20 mouse cellular contexts compared by ENCODE assay signal in genomic region chr2:164899723-164900459, GRCm38 (mm10). TPM values are rescaled to one million over a fixed set of nuclear protein-coding genes. Genes with fewer than 3 reads are reported as not detected.
A peak's percentile ranks its signal among the peaks of the same experiment; 100 is the strongest.
DNase-seq lines count a peak whose midpoint lies in the region; ATAC-seq lines count a peak whose summit lies in the region.
"Had no signal": no experiment of that assay in that cellular context is flagged by ENCODE, and none has a peak within 500 bp of the region (broad histone marks: within the 10 kb centered on the region; RNA-seq: fewer than 3 reads in every experiment).

No protein-coding gene starts in this region.

- H3K9me3 ChIP-seq in heart, embryonic 11.5 days (replicated peaks; ENCODE audit: control insufficient read depth, low read length) = no peaks in the 10 kb centered on the region
- H3K9me3 ChIP-seq in heart, embryonic 10.5 days = no peaks in the 10 kb centered on the region
- H3K9me3 ChIP-seq: hindbrain, embryonic 15.5 days; midbrain, embryonic 12.5 days; neural tube, embryonic 13.5 days had no signal

- no peaks in the 10 kb centered on the region for H3K27me3 ChIP-seq in heart, embryonic 11.5 days (ENCODE audit: control insufficient read depth, insufficient read depth, low read length)
- H3K27me3 ChIP-seq in heart, embryonic 10.5 days (ENCODE audit: insufficient read depth, poor library complexity, severe bottlenecking) = no peaks in the 10 kb centered on the region
- H3K27me3 ChIP-seq: heart, embryonic 12.5 days; hindbrain, embryonic 15.5 days; midbrain, embryonic 12.5 days; neural tube, embryonic 13.5 days had no signal

- H3K27ac ChIP-seq in heart, embryonic 11.5 days (ENCODE audit: low read depth, low read length) = no peak overlapping the region
- H3K27ac ChIP-seq in heart, embryonic 10.5 days = no peak overlapping the region
- H3K27ac ChIP-seq: hindbrain, embryonic 15.5 days; kidney, postnatal 0 days; midbrain, embryonic 12.5 days; neural tube, embryonic 13.5 days had no signal

- no peak for DNase-seq in heart, embryonic 10.5 days (ENCODE audit: low spot score)
- peak; percentile 61 for DNase-seq in thymus, postnatal 0 days (ENCODE audit: low spot score)
- DNase-seq in thymus, postnatal 10 days (ENCODE audit: low spot score in 2 of 2) = no peak
- no peak for DNase-seq in urinary bladder, postnatal 10 days (ENCODE audit: low spot score)
- DNase-seq in right cerebral cortex, postnatal 4 days = no peak
- DNase-seq: adrenal gland, postnatal 10 days; cerebellum, postnatal 10 days; heart, postnatal 4 days; lung, embryonic 14.5 days; lung, postnatal 4 days; right cerebral cortex, adult 18-20 months had no signal

- peaks cover 55% of the 10 kb centered on the region for H3K36me3 ChIP-seq in heart, embryonic 11.5 days (ENCODE audit: control insufficient read depth, insufficient read depth, low read length)
- H3K36me3 ChIP-seq in heart, embryonic 10.5 days = peaks cover 100% of the 10 kb centered on the region

- no peaks in the 10 kb centered on the region for H3K4me1 ChIP-seq in heart, embryonic 11.5 days (ENCODE audit: control insufficient read depth, insufficient read depth, low read length)
- no peaks in the 10 kb centered on the region for H3K4me1 ChIP-seq in heart, embryonic 10.5 days
- H3K4me1 ChIP-seq: heart, embryonic 12.5 days; hindbrain, embryonic 15.5 days; midbrain, embryonic 12.5 days; neural tube, embryonic 13.5 days had no signal

- WGBS in heart, embryonic 11.5 days (ENCODE audit: insufficient replicate concordance) = 90% methylated on average over 16 of the region's 16 CpGs
- 94% methylated on average over 16 of the region's 16 CpGs for WGBS in heart, embryonic 10.5 days

- ATAC-seq in heart, embryonic 11.5 days (replicated peaks; ENCODE audit: insufficient number of reproducible peaks, low FRiP score, low TSS enrichment) = no peak
- ATAC-seq in megakaryocyte, adult 5-6 weeks (ENCODE audit: poor library complexity, severe bottlenecking) = peak; percentile 55
- ATAC-seq in megakaryocyte progenitor cell, adult 5-6 weeks (replicated peaks; ENCODE audit: poor library complexity) = no peak
- ATAC-seq: intestine, postnatal 0 days had no signal

- 0 out of 2 replicates have a peak overlapping the region, but pooled peaks have one; percentile 10 for H3K9ac ChIP-seq in heart, embryonic 11.5 days (ENCODE audit: low read depth, low read length)
- H3K9ac ChIP-seq: heart, embryonic 12.5 days; hindbrain, embryonic 15.5 days; lung, embryonic 14.5 days; midbrain, embryonic 12.5 days; neural tube, embryonic 13.5 days had no signal

- no peak overlapping the region for H3K4me3 ChIP-seq in heart, embryonic 11.5 days (ENCODE audit: low read depth, low read length)
- no peak overlapping the region for H3K4me3 ChIP-seq in heart, embryonic 10.5 days
- H3K4me3 ChIP-seq: heart, embryonic 12.5 days; hindbrain, embryonic 15.5 days; midbrain, embryonic 12.5 days; neural tube, embryonic 13.5 days had no signal

- no peak overlapping the region for H3K4me2 ChIP-seq in heart, embryonic 11.5 days
- H3K4me2 ChIP-seq: heart, embryonic 12.5 days; hindbrain, embryonic 15.5 days; lung, embryonic 14.5 days; midbrain, embryonic 12.5 days; neural tube, embryonic 13.5 days had no signal

RNA-seq across cellular contexts. Expression of gene Zfp335, which starts 11.7 kb away (rescaled TPM):
- 8.8 and 8.9 TPM in 2 replicates for polyA plus RNA-seq in heart, embryonic 11.5 days (2014; fragmentation: Nextera tagmentation; extraction: Ambion mirVana)
- 12.6 and 13.5 TPM in 2 replicates for polyA plus RNA-seq in heart, embryonic 10.5 days (2016; fragmentation: Nextera tagmentation; extraction: Ambion mirVana)
- 8.6 and 9.5 TPM in 2 replicates for polyA plus RNA-seq in thymus, postnatal 0 days (2015; fragmentation: Nextera tagmentation; extraction: Ambion mirVana)
- 15.6 and 16.1 TPM in 2 replicates for total RNA-seq in megakaryocyte, adult 5-6 weeks (2015)
- 9.4 and 10.0 TPM in 2 replicates for total RNA-seq in megakaryocyte, adult 5-6 weeks (2017)
- 10.4 and 11.3 TPM in 2 replicates for total RNA-seq in megakaryocyte progenitor cell, adult 5-6 weeks (2015)
- total RNA-seq in megakaryocyte progenitor cell, adult 5-6 weeks (2017) = 6.8 and 8.2 TPM in 2 replicates

RNA-seq across cellular contexts. Expression of gene Pcif1, which starts 20.8 kb away (rescaled TPM):
- 50.1 and 54.8 TPM in 2 replicates for polyA plus RNA-seq in heart, embryonic 11.5 days (2014; fragmentation: Nextera tagmentation; extraction: Ambion mirVana)
- 57.9 and 61.5 TPM in 2 replicates for polyA plus RNA-seq in heart, embryonic 10.5 days (2016; fragmentation: Nextera tagmentation; extraction: Ambion mirVana)
- polyA plus RNA-seq in thymus, postnatal 0 days (2015; fragmentation: Nextera tagmentation; extraction: Ambion mirVana) = 92.5 and 107 TPM in 2 replicates
- 38.4 and 47.1 TPM in 2 replicates for total RNA-seq in megakaryocyte, adult 5-6 weeks (2015)
- 31.2 and 33.4 TPM in 2 replicates for total RNA-seq in megakaryocyte, adult 5-6 weeks (2017)
- 34.1 and 36.3 TPM in 2 replicates for total RNA-seq in megakaryocyte progenitor cell, adult 5-6 weeks (2015)
- total RNA-seq in megakaryocyte progenitor cell, adult 5-6 weeks (2017) = 21.7 and 40.4 TPM in 2 replicates

RNA-seq across cellular contexts. Expression of gene Mmp9, which starts 40.7 kb away (rescaled TPM):
- 0.16 and 0.46 TPM in 2 replicates for polyA plus RNA-seq in heart, embryonic 11.5 days (2014; fragmentation: Nextera tagmentation; extraction: Ambion mirVana)
- 0.53 and 1.1 TPM in 2 replicates for polyA plus RNA-seq in heart, embryonic 10.5 days (2016; fragmentation: Nextera tagmentation; extraction: Ambion mirVana)
- 47.8 and 53.2 TPM in 2 replicates for polyA plus RNA-seq in thymus, postnatal 0 days (2015; fragmentation: Nextera tagmentation; extraction: Ambion mirVana)
- total RNA-seq in megakaryocyte, adult 5-6 weeks (2015) = 326 and 367 TPM in 2 replicates
- 217 and 317 TPM in 2 replicates for total RNA-seq in megakaryocyte, adult 5-6 weeks (2017)
- 11.2 and 14.2 TPM in 2 replicates for total RNA-seq in megakaryocyte progenitor cell, adult 5-6 weeks (2015)
- 5.7 and 11.8 TPM in 2 replicates for total RNA-seq in megakaryocyte progenitor cell, adult 5-6 weeks (2017)

RNA-seq across cellular contexts. Expression of gene Pltp, which starts 42.4 kb away (rescaled TPM):
- 10.4 and 10.8 TPM in 2 replicates for polyA plus RNA-seq in heart, embryonic 11.5 days (2014; fragmentation: Nextera tagmentation; extraction: Ambion mirVana)
- polyA plus RNA-seq in heart, embryonic 10.5 days (2016; fragmentation: Nextera tagmentation; extraction: Ambion mirVana) = 8.1 and 12.6 TPM in 2 replicates
- 424 and 433 TPM in 2 replicates for polyA plus RNA-seq in thymus, postnatal 0 days (2015; fragmentation: Nextera tagmentation; extraction: Ambion mirVana)
- total RNA-seq in megakaryocyte, adult 5-6 weeks (2015) = 3.8 and 7.1 TPM in 2 replicates
- total RNA-seq in megakaryocyte, adult 5-6 weeks (2017) = 1.8 and 3.6 TPM in 2 replicates
- total RNA-seq in megakaryocyte progenitor cell, adult 5-6 weeks (2015) = 0.10 TPM in 1 of 2 replicates, not detected in the other
- total RNA-seq in megakaryocyte progenitor cell, adult 5-6 weeks (2017) = not detected in 2 replicates

Comparison
In these comparisons a context has a peak if more than half of its experiments do, and no peak if none do; other contexts are left out.
1. RNA of gene Mmp9, which starts 40.7 kb away (polyA plus RNA-seq): 47.8 to 53.2 TPM in thymus, postnatal 0 days; 0.53 to 1.1 TPM in heart, embryonic 10.5 days and 0.16 to 0.46 TPM in heart, embryonic 11.5 days; every median in the first group is over 10 times any median in the second.